Mouse (Mus musculus) T-cell, adult 2 months (primary cell): Measurements from ENCODE around the gene Gmppa.

Source experiments
- DNase-seq: peaks from one replicate; pipeline ENCODE4 v3.0.0; 2022; ENCODE audit warnings: low spot score

Gmppa gene

DNA sequence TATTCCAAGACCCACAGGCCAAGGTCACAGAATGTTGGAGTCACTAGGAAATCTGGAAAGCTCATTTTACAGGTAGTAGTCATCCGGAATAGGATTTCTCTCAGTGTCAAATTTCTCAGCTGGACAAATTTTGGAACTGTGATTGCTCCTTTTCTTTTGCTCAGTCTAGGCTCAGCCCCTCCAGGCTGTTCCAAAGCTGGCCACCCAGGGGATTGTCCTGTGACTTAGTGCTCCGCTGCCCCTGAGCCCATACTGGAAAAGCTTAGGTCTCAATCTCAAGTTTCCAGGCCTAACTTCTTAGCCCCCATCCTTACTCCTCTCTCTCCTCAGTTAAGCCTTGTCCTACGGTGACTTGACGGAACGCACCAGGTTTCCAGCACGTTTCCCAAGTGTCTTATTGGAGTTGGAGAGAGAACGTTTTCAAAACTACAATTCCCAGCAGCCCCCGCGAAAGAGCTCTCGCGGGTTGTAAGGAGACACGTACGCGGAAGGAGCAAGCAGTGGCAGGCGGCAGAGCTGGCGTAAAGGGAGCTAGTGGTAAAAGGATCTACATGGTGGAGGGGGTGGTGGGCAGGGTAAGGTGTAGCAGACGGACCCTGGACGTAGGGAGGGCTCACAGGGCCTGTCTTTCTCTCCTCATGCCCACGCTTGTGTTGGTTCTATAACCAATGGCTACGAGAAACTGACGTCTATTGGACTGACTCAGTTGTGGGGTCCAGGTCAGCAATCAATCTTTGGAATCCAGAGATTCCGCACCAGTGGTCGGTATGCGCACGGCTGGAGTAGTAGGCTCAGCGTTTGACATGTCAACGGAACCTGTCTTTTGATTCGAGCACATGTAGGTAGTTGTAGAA, at the start of gene Gmppa:
Gmppa (plus strand) TSS at position 456 of the 854 bp plus-strand sequence.
- DNase-seq, result peak; percentile 69

DNA sequence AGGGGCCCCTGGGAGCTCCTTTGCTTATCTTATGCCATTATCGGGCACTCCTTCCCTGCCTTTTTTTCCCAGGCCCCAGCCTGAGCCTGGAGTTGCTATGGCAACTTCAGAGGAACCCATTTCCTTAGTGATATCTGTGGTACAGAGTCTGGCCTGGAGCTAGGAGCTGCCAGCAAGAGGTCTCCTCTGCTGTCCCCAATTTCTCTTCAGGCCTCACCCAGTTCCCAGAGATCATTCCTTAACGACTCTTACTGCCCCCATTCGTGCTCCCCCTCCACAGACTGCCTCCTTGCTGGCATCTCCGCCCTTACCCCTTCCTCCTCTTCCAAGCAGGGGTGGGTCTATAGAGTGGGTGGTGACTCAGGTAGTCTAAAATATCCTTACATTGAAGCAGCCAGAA, 49.6 kb upstream of the Gmppa start:
- DNase-seq, result no peak

DNA sequence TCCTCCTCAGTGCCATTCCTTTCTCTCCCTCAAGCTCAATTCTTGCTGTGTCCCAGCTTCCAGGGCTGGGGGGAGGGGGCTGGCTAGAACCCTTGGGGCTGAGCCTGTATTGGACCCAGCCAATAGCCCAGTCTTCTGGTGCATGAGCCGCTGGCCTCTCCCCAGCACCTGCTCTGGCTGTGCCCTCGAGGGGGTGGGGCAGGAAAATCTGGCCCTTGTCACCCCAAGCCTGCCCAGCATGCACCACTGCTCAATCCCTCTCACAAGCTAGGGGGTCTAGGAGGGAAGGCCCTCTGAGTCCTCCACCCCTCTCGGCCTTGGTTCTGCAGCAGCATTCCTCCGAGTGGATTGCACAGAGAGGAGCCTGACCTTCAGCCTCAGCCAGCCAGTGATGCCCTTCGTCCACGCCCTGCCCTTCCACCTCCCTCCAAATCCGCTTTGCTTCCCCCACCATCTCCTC, 48.2 kb upstream of the Gmppa start:
- no peak for DNase-seq

DNA sequence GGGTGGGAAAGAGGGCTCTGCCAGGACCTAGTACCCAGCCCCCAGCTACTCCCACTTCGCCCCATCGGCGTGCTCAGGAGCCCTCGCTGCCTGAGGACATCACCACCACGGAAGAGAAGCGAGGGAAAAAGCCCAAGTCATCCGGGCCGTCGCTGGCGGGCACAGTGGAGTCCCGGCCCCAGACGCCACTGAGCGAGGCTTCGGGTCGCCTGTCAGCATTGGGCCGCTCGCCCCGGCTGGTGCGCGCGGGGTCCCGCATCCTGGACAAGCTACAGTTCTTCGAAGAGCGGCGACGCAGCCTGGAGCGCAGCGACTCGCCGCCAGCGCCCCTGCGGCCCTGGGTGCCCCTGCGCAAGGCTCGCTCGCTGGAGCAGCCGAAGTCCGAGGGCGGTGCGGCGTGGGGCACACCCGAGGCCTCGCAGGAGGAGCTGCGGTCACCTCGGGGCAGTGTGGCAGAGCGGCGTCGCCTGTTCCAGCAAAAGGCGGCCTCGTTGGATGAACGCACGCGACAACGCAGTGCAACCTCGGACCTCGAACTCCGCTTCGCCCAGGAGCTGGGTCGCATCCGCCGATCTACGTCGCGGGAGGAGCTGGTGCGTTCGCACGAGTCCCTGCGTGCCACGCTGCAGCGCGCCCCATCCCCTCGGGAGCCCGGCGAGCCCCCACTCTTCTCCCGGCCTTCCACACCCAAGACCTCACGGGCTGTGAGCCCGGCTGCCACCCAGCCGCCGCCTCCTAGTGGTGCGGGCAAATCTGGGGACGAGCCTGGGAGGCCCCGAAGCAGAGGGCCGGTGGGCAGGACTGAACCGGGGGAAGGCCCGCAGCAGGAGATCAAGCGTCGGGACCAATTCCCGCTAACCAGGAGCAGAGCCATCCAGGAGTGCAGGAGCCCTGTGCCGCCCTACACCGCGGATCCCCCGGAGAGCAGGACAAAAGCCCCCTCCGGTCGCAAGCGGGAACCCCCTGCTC, 47.5 kb upstream of the Gmppa start:
- no peak for DNase-seq

DNA sequence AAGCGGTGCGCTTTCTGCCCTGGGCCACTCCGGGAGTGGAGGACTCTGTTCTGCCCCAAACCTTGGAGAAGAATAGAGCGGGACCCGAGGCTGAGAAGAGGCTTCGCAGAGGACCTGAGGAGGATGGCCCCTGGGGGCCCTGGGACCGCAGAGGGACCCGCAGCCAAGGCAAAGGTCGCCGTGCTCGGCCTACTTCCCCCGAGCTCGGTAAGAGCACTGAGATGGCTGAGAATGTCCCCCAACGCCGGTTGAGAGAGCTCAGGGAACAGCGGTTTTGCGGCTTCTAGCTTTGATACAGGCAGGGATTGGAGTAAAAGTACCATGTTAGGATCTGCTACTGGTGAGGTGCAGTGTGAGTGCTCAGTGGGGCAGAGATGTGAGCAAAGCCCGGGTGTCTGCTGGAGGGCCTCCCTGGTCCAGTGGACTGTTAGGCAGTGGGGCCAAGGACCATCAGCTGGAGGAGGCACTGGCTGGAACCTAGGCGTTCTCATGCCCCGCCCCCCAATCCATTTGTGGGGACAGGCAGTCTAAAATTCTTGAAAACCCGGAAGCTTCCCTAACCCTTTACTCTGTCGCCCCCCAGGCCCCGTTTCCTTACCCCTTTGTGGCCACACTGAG, 46.7 kb upstream of the Gmppa start:
- no peak for DNase-seq

DNA sequence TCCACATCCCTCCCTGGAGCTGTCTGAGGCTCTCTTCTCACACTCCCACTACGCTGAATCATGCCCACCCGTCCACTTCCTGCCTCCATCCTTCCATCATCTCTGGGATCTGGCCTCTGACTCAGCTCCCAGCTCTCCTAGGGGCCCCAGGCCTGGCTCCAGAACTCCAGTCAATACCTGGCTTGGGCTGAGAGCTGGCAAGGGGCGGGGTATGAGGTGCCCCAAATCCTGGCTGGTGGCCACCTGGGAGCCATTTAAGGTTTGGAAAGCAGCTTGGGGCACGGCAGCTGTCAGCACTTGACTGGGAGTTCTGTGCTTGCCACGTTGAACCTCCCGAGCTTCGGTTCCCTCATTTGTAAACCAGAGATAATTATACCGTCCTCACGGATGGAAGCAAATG, 42.6 kb upstream of the Gmppa start:
- DNase-seq, result no peak

DNA sequence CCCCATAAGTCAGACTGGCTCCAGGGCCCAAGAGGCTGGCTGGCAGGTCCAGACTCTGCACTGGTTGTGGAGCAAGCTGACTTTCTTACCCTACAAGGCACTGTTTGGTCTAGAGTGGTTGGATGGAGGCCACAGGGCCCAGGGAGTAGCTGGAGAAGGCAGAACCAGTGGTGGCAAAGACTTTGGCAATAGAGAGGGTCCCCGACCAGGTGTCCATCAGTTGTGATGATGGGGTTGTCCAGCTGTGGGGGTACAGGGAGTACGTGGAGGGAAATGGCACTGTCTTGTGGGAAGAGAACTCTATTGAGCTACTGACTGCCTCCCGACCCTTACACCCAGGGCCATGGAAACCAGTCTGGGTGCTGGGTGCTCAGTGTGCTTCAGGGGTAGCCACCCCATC, 41.9 kb upstream of the Gmppa start:
- no peak for DNase-seq

DNA sequence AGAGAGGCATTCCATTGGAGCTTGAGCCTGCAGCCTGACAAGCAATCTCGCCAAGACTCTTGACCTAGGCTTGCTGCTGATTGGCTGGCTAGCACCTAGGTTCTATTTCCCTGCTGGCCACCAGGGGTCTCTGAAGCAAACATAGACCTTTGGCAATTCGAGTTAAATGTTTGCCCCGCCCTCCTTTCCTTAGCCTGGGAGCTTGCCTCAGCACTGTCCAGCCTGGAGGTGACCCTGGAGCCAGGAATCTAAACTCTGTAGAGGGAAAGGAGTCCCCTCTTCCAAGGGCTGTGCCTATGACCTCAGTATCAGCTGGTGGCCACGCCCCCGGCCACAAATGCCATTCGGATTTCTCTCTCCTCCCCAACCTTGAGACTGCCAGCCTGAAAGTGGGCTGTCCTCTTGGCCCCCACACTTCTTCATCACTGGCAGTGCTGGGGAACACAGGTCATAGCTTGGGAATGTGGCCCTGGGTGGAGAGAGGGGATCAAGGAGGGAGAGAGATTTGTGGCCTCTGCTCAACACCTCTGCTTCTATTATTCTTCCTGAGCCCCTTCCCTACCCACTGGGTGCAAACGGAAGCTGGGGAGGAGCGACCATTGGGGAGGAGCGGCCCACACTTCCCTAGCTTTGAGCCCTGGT, 36.8 kb upstream of the Gmppa start:
- DNase-seq, result peak; percentile 34

DNA sequence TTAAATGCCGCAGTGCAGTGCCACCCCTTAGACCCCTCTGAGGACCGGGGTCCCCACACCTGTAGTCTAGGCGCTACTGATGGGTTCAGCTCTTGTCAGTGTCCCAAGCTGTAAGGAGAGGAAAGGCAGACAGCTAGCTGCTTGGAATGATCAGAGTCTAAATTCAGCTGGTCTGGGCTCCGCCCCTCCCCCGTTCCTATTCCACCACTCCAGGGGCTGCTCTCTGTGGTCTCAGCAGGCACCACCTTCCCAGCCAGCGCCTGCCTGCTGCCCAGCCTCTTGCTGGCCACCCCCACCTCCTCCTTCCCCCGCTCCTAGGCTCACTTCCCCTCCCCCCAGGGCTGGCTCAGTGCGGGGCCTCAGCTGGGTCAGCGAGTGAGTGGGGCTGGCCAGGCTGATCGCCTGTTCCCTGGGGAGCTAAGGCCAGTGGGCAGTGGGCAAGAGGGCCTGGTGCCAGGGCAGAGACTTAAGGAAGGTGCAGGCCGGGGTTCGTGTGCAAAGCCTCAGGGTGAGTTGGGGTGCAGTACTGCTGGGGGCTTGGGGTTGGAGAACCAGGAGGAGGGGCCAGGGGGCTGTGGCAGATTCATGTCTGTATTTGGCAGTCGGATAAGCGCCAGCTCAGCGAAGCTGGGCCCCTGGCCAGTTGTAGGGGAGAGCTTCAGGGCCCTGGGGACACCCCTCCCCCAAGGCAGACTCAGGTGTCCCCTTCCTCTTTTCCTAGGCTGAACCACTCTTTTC, 35.8 kb upstream of the Gmppa start:
- no peak for DNase-seq

DNA sequence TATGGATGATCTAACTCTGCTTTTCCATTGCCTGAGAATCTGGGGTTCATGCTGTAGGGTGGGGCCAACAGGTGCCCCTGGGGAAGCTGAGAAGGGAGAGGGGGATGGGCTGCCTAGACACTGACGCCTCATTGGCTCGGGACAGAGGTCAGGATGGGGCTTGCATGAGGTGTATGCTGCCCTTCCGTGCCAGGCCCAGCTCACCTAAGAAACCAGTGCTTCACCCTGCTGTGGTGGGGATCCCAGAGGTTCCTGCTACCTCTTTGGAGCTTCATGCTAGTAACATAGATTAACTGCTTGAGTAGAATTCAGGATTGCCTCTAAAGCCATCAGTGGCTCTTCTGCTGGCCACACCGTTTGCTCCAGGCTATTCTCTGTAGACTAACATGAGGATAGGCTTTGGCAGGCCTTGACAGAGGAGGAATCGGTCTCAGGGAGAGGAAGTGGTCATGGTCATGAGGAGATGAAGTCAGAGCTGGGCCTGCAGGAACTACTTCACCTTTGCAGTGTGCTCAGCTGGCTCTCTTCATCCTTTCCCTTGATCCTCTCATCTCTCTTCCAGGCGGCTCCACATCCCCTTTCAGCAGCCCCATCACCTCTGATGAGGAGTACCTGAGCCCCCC, 35.1 kb upstream of the Gmppa start:
- no peak for DNase-seq

DNA sequence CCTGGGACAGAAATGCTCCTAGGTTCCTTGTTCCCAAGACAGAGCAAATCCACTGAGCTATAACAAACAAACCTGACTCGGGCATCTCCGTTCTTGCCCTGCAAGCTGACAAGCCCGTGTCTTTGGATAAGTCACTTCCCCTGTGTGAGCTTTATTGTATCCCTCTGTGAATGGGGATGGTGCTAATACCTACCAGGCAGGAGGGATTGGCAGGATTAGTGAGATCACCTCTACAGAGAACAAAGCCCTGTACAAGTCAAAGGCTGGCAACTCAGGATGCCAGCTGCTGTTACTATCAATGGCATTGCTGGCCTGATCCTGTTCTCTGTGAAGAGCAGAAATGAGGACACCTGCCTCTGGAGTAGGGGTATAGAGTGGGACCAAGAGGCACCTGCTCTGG, 30.2 kb upstream of the Gmppa start:
- no peak for DNase-seq

DNA sequence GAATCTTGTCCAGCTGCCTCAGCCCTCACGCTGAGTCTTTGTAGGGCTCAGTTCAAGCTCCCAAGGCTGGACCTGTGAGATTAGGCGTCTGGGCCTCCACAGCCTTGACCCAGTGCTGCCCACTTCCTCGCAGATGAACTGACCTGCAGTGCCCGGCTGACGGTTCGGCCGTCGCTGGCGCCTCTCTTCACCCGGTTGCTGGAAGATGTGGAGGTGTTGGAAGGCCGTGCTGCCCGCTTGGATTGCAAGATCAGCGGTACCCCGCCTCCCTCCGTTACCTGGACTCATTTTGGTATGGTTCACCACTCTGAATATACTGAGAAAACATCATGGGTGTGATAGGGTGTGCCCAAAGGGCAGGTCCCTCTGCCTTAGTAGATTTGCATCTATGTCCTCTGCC, 29.6 kb upstream of the Gmppa start:
- no peak for DNase-seq

DNA sequence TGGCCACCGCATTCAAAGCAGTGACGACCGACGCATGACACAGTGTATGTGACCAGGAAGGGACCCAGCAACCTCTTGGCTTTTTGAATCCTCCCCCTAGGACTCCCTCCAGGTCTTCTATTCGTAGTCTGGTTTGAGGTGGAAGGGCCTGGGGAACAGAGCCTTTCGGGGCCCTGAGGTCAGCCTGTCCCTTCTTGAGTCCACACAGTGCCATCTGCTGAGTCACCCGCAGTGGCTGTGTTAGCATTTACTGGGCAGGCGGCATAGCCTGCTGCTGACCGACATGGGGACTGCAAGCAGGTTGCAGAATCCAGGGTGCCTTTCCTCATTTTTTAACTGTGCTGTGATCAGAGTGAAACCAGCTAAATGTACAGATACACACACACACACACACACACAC, 28.7 kb upstream of the Gmppa start:
- no peak for DNase-seq

DNA sequence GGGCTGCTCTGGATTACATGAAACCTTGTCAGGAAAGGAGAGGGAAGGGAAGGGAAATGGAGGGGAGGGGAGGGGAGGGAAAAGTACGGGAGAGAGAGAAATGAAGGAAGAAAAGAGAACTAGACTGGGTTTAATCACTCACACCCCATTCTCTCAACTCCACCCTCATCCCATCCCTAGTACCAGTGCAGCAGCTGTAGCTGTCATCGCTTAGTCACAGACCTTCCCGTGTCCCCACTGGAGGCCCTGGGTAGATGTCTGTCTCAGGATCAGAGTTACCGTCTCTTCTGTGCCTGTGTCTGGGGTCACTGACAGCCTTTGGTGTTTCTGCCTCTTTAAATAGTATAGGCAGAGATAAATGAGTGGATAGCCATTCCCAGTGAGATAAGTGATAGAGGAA, 27.5 kb upstream of the Gmppa start:
- no peak for DNase-seq

DNA sequence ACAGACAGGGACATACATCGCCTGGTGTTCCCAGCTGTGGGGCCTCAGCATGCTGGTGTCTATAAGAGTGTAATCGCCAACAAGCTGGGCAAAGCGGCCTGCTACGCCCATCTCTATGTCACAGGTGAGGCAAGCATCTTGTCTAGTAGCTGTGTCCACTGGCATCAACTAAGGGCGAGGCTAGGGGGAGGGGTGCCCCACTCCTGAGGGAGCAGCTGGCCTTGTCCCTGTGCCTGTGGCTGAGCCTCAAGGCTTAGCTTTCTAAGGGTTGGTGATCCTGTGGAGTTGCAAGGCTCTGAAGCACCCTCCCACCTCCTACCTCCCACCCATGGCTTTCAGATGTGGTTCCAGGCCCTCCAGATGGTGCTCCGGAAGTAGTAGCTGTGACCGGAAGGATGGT, 25.8 kb upstream of the Gmppa start:
- DNase-seq, result no peak

DNA sequence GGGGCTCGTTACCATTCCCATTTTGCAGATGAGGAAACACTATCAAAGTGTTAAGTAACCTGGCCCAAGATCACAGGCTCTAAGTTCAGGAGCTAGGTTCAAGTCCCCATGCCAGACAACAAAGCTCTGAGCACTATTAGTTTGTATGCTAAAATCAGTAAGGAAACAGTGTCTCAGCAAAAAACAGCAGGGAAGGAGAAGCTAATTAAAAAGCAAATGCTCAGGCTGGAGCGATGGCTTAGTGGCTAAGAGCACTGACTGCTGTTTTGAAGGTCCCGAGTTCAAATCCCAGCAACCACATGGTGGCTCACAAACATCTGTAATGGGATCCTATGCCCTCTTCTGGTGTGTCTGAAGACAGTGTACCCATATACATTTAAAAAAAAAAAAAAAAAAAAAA, 23.5 kb upstream of the Gmppa start:
- DNase-seq, result no peak

DNA sequence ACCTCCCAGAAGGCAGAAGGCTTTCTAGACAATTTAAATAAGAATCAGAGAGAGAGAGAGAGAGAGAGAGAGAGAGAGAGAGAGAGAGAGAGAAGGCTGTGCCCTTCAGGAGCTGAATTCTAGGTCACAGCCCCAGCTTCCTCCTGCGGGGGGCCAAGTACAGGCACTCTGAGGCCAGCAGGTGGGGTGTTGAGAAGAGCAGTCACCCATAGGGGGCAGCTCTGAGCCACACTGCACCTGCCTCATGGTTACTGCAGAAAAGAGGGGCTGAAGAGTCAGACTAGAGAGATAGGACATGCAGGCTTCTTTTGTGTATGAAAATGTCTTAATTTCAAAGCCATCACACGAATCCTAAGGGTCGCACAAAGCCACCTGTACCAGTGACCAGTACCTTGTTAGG, 22.0 kb upstream of the Gmppa start:
- peak; percentile 35 for DNase-seq

DNA sequence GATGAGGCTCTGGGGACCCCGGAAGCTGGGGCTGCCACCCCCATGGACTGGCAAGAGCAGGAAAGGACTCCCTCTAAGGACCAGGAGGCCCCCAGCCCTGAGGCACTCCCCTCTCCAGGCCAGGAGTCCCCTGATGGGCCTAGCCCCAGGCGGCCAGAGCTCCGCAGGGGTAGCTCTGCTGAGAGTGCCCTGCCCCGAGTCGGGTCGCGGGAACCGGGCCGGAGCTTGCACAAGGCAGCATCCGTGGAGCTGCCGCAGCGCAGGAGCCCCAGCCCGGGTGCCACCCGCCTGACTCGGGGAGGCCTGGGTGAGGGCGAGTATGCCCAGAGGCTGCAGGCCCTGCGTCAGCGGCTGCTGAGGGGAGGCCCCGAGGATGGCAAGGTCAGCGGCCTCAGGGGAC, 13.9 kb upstream of the Gmppa start:
- DNase-seq, result no peak

DNA sequence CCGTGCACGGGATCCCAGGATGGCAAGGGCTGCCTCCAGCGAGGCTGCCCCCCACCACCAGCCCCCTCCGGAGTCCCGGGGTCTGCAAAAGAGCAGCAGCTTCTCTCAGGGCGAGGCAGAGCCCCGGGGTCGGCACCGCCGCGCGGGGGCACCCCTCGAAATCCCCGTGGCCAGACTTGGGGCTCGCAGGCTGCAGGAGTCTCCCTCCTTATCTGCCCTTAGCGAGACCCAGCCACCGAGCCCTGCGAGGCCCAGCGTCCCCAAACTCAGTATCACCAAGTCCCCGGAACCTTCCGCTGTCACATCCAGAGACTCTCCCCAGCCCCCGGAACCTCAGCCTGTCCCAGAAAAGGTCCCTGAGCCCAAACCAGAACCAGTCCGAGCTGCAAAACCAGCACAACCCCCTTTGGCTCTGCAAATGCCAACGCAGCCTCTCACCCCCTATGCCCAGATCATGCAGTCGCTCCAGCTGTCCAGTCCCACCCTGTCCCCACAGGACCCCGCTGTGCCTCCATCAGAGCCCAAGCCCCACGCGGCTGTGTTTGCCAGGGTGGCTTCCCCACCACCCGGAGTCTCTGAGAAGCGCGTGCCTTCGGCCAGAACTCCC, 13.4 kb upstream of the Gmppa start:
- no peak for DNase-seq

DNA sequence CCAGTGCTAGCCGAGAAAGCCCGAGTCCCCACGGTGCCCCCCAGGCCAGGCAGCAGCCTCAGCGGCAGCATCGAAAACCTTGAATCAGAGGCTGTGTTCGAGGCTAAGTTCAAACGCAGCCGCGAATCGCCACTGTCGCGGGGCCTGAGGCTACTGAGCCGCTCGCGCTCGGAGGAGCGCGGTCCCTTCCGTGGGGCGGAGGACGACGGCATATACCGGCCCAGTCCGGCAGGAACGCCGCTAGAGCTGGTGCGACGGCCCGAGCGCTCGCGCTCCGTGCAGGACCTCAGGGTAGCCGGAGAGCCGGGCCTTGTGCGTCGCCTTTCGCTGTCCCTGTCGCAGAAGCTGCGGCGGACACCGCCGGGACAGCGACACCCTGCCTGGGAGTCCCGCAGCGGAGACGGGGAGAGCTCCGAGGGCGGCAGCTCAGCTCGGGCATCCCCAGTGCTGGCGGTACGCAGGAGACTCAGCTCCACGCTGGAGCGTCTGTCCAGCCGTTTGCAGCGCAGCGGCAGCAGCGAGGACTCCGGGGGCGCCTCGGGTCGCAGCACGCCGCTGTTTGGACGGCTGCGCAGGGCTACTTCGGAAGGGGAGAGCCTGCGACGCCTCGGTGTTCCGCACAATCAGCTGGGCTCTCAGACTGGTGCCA, 12.8 kb upstream of the Gmppa start:
- no peak for DNase-seq
